ENCODE assay signal across 13 mouse cellular contexts in the genomic region with DNA sequence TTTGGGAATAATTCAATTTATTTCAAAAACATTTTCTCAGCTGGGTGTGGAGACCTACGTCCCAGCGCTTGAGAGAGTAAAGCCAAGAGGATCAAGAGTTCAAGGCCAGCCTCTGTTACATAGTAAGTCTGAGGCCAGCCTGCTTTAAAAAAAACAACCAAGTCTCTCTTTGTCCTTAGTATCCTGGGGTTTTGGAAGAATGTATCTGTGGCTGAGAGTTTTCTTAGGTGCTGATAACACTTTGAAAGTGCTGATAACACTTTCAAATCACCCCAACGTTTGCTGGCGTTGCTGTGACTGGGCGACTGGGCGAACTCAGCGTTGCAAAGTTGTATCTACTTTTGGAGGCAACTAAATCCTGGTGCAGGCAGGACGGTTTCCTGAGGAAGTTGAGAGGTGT.
"Had no signal": no experiment of that assay in that cellular context is flagged by ENCODE, and none has a peak within 500 bp of the region (broad histone marks: within the 10 kb centered on the region; RNA-seq: fewer than 3 reads in every experiment).

No protein-coding gene starts in this region.

- DNase-seq: lung, adult 18-20 months; lung, embryonic 14.5 days; lung, postnatal 10 days; lung, postnatal 4 days; midbrain, embryonic 14.5 days; retina, postnatal 1 day; right cerebral cortex, adult 18-20 months; right cerebral cortex, postnatal 25 days; right cerebral cortex, postnatal 4 days; spleen, adult 18-20 months; thymus, adult 2 months; thymus, postnatal 25 days; thymus, postnatal 4 days had no signal
